Mouse (Mus musculus) heart, embryonic 14.5 days (tissue): ENCODE measurements around the gene Tifab. TPM values are rescaled to one million over a fixed set of nuclear protein-coding genes. Genes with fewer than 3 reads are reported as not detected.

Experiments
- ATAC-seq: fragments of 200-750 bp; cut with Nextera tagmentation; 2 replicates; pipeline ENCODE4 v1.8.0; 2017; ENCODE audit warnings: low read depth, moderate TSS enrichment; ENCODE audit not compliant: insufficient number of reproducible peaks, insufficient read depth, low FRiP score
- H3K27ac ChIP-seq, 2 experiments: fragments of 200-500 bp in 1 of 2; fragments of 300-500 bp in 1 of 2; sonication (generic) in 1 of 2; replicated peaks in 1 of 2; 2 replicates each; pipeline ENCODE4 v1.5.1; 2012 to 2014; ENCODE audit warnings: low read depth in 2 of 2, low read length in 2 of 2, control low read depth in 1 of 2, mild to moderate bottlenecking in 1 of 2, mixed read lengths in 1 of 2; ENCODE audit not compliant: control insufficient read depth in 1 of 2, insufficient read depth in 1 of 2
- H3K27me3 ChIP-seq: fragments of 300-500 bp; sonication (generic); 2 replicates; pipeline ENCODE4 v1.6.1; 2014; ENCODE audit warnings: mild to moderate bottlenecking, low read length, control low read depth; ENCODE audit not compliant: control insufficient read depth, insufficient read depth
- H3K36me3 ChIP-seq: fragments of 300-500 bp; sonication (generic); 2 replicates; pipeline ENCODE4 v1.6.1; 2014; ENCODE audit warnings: mild to moderate bottlenecking, control low read depth, low read length, mixed read lengths; ENCODE audit not compliant: control insufficient read depth, insufficient read depth
- H3K4me1 ChIP-seq, 2 experiments: fragments of 200-500 bp in 1 of 2; fragments of 300-500 bp in 1 of 2; sonication (generic) in 1 of 2; 2 replicates each; pipeline ENCODE4 v1.6.1; 2012 to 2014; ENCODE audit warnings: low read length in 2 of 2, control low read depth in 1 of 2, mixed read lengths in 1 of 2; ENCODE audit not compliant: control insufficient read depth in 2 of 2, insufficient read depth in 2 of 2
- H3K4me2 ChIP-seq: fragments of 300-500 bp; sonication (generic); 2 replicates; pipeline ENCODE4 v1.6.1; 2014; ENCODE audit warnings: mild to moderate bottlenecking, low read length
- H3K4me3 ChIP-seq, 2 experiments: fragments of 200-500 bp in 1 of 2; fragments of 300-500 bp in 1 of 2; sonication (generic) in 1 of 2; 2 replicates each; pipeline ENCODE4 v1.5.1; 2012 to 2014; ENCODE audit warnings: low read length in 2 of 2, mild to moderate bottlenecking in 2 of 2, control low read depth in 1 of 2, low read depth in 1 of 2, moderate library complexity in 1 of 2; ENCODE audit not compliant: control insufficient read depth in 1 of 2, insufficient read depth in 1 of 2
- H3K9ac ChIP-seq: fragments of 300-500 bp; sonication (generic); 2 replicates; pipeline ENCODE4 v1.6.1; 2014; ENCODE audit warnings: mild to moderate bottlenecking, low read length
- H3K9me3 ChIP-seq: fragments of 300-500 bp; sonication (generic); 2 replicates; pipeline ENCODE4 v1.6.1; 2016; ENCODE audit warnings: low read length, control low read depth; ENCODE audit not compliant: control insufficient read depth
- WGBS: fragments of 180-500 bp; shearing (Covaris S2); extraction: QIAGEN DNeasy Blood & Tissue Kit; methylation state at CpG from one replicate; pipeline ENCODE4 v1.1.7; 2014; 5-methylcytosine and 5-hydroxymethylcytosine counted together
- polyA plus RNA-seq: library from polyadenylated mRNA; unstranded; fragments of >200 nt; fragmentation: Nextera tagmentation; extraction: Ambion mirVana; gene quantifications from 2 replicates; pipeline ENCODE4 v1.2.1, GENCODE M21; 2014

Tifab gene
- polyA plus RNA-seq, 1 experiment from 2014 or later: 0.28 TPM

GRCm38 (mm10) chr13:56129014-56129413, 49.7 kb downstream of the Tifab start:
- peaks cover 12 to 22% of the 10 kb centered on the region in 2 experiments for H3K4me1 ChIP-seq
- no peak overlapping the region for H3K9ac ChIP-seq
- H3K4me2 ChIP-seq: no peak overlapping the region
- H3K27me3 ChIP-seq: no peaks in the 10 kb centered on the region
- H3K36me3 ChIP-seq: peaks cover 56% of the 10 kb centered on the region
- H3K27ac ChIP-seq: no peak overlapping the region
- H3K4me3 ChIP-seq: no peak overlapping the region
- no peaks in the 10 kb centered on the region for H3K9me3 ChIP-seq
- WGBS: 86% methylated on average over 4 of the region's 4 CpGs
- no peak for ATAC-seq

GRCm38 (mm10) chr13:56125632-56126031, 53.1 kb downstream of the Tifab start:
- Histone ChIP-seq H3K27me3 (no peaks in the 10 kb centered on the region), H3K4me2 (no peak overlapping the region), H3K27ac (no peak overlapping the region), H3K9me3 (no peaks in the 10 kb centered on the region), H3K36me3 (peaks cover 89% of the 10 kb centered on the region), H3K4me1 (peaks cover 0 to under 1% of the 10 kb centered on the region in 2 experiments; a peak in 2 of 4 replicates), H3K9ac (no peak overlapping the region), H3K4me3 (no peak overlapping the region)
- WGBS: 92% methylated on average over 10 of the region's 10 CpGs
- ATAC-seq: no peak

Other genes starting within 250 kb of the Tifab start
- gene H2afy, start 42.5 kb downstream of the Tifab start, polyA plus RNA-seq: 102 and 107 TPM in 2 replicates
- gene Neurog1, start 73.3 kb upstream of the Tifab start, polyA plus RNA-seq: not detected in 2 replicates
- gene Cxcl14, start 117.7 kb upstream of the Tifab start, polyA plus RNA-seq: 0.18 and 0.59 TPM in 2 replicates
- not detected in 2 replicates for gene Gm3045, start 247.7 kb upstream of the Tifab start, polyA plus RNA-seq